10 mouse cellular contexts compared by ENCODE assay signal in genomic region chr4:53110356-53110755, GRCm38 (mm10). TPM values are rescaled to one million over a fixed set of nuclear protein-coding genes. Genes with fewer than 3 reads are reported as not detected.
A peak's percentile ranks its signal among the peaks of the same experiment; 100 is the strongest.
DNase-seq lines count a peak whose midpoint lies in the region; ATAC-seq and TF ChIP-seq lines count a peak whose summit lies in the region.
"Had no signal": no experiment of that assay in that cellular context is flagged by ENCODE, and none has a peak within 500 bp of the region (broad histone marks: within the 10 kb centered on the region; RNA-seq: fewer than 3 reads in every experiment).

No protein-coding gene starts in this region.

- H3K9ac ChIP-seq in forebrain, embryonic 13.5 days = no peak overlapping the region
- H3K9ac ChIP-seq in forebrain, embryonic 11.5 days (ENCODE audit: low read length) = no peak overlapping the region
- no peak overlapping the region for H3K9ac ChIP-seq in liver, postnatal 0 days (replicated peaks)
- no peak overlapping the region for H3K9ac ChIP-seq in liver, embryonic 11.5 days (ENCODE audit: low read depth, low read length)
- H3K9ac ChIP-seq: embryonic facial prominence, embryonic 13.5 days; stomach, embryonic 15.5 days had no signal

- H3K9me3 ChIP-seq in forebrain, embryonic 13.5 days (replicated peaks) = no peaks in the 10 kb centered on the region
- H3K9me3 ChIP-seq in forebrain, embryonic 11.5 days (ENCODE audit: control insufficient read depth, low read length) = no peaks in the 10 kb centered on the region
- no peaks in the 10 kb centered on the region for H3K9me3 ChIP-seq in liver, postnatal 0 days (ENCODE audit: low read length)
- H3K9me3 ChIP-seq in liver, embryonic 11.5 days (ENCODE audit: control insufficient read depth, low read length) = no peaks in the 10 kb centered on the region
- H3K9me3 ChIP-seq: embryonic facial prominence, embryonic 13.5 days; stomach, embryonic 15.5 days had no signal

- peaks cover 5% of the 10 kb centered on the region for H3K4me1 ChIP-seq in forebrain, embryonic 13.5 days
- H3K4me1 ChIP-seq in forebrain, embryonic 11.5 days (replicated peaks; ENCODE audit: control insufficient read depth, insufficient read depth, low read length) = no peaks in the 10 kb centered on the region
- H3K4me1 ChIP-seq in liver, postnatal 0 days (ENCODE audit: insufficient read depth) = peaks cover 10% of the 10 kb centered on the region
- H3K4me1 ChIP-seq in liver, embryonic 11.5 days (replicated peaks; ENCODE audit: control insufficient read depth, insufficient read depth, low read length) = 0 out of 2 replicates have a peak, but pooled peaks cover 3% of the 10 kb centered on the region

- peaks cover 6% of the 10 kb centered on the region; the same call in 1 of the 2 replicates for H3K36me3 ChIP-seq in forebrain, embryonic 13.5 days (ENCODE audit: poor library complexity, severe bottlenecking)
- no peaks in the 10 kb centered on the region for H3K36me3 ChIP-seq in forebrain, embryonic 11.5 days (ENCODE audit: control insufficient read depth, insufficient read depth, low read length)
- peaks cover 41% of the 10 kb centered on the region for H3K36me3 ChIP-seq in liver, postnatal 0 days (replicated peaks; ENCODE audit: insufficient read depth, low read length)
- H3K36me3 ChIP-seq in liver, embryonic 11.5 days (ENCODE audit: control insufficient read depth, insufficient read depth, low read length) = no peaks in the 10 kb centered on the region; the same call in 1 of the 2 replicates
- H3K36me3 ChIP-seq: stomach, embryonic 15.5 days had no signal

- no peak overlapping the region for H3K4me2 ChIP-seq in forebrain, embryonic 13.5 days
- no peak overlapping the region for H3K4me2 ChIP-seq in forebrain, embryonic 11.5 days (ENCODE audit: low read depth, low read length, severe bottlenecking)
- H3K4me2 ChIP-seq in liver, postnatal 0 days (ENCODE audit: low read depth, low read length) = no peak overlapping the region
- no peak overlapping the region for H3K4me2 ChIP-seq in liver, embryonic 11.5 days
- H3K4me2 ChIP-seq: embryonic facial prominence, embryonic 13.5 days; stomach, embryonic 15.5 days had no signal

- H3K4me3 ChIP-seq in forebrain, embryonic 13.5 days = no peak overlapping the region
- no peak overlapping the region for H3K4me3 ChIP-seq in forebrain, embryonic 11.5 days (ENCODE audit: low read depth, low read length)
- no peak overlapping the region for H3K4me3 ChIP-seq in liver, postnatal 0 days (ENCODE audit: low read depth, low read length)
- no peak overlapping the region for H3K4me3 ChIP-seq in liver, embryonic 11.5 days (ENCODE audit: low read depth, low read length)
- H3K4me3 ChIP-seq: embryonic facial prominence, embryonic 13.5 days; stomach, embryonic 15.5 days had no signal

- no peaks in the 10 kb centered on the region for H3K27me3 ChIP-seq in forebrain, embryonic 13.5 days
- H3K27me3 ChIP-seq in forebrain, embryonic 11.5 days (ENCODE audit: control insufficient read depth, insufficient read depth, low read length) = no peaks in the 10 kb centered on the region
- no peaks in the 10 kb centered on the region for H3K27me3 ChIP-seq in liver, postnatal 0 days (ENCODE audit: insufficient read depth, low read length)
- no peaks in the 10 kb centered on the region for H3K27me3 ChIP-seq in liver, embryonic 11.5 days (replicated peaks; ENCODE audit: control insufficient read depth, insufficient read depth, low read length)
- H3K27me3 ChIP-seq: embryonic facial prominence, embryonic 13.5 days; stomach, embryonic 15.5 days had no signal

- no peak overlapping the region for H3K27ac ChIP-seq in forebrain, embryonic 13.5 days
- H3K27ac ChIP-seq in forebrain, embryonic 11.5 days (ENCODE audit: low read depth, low read length) = no peak overlapping the region
- no peak overlapping the region for H3K27ac ChIP-seq in liver, postnatal 0 days (ENCODE audit: low read depth)
- H3K27ac ChIP-seq in liver, embryonic 11.5 days (ENCODE audit: low read depth, low read length) = no peak overlapping the region
- H3K27ac ChIP-seq: embryonic facial prominence, embryonic 13.5 days; stomach, embryonic 15.5 days had no signal

- no peak for TF ChIP-seq EP300 in liver, postnatal 0 days (IDR thresholded peaks at IDR 0.05; ENCODE audit: low read depth)

- TF ChIP-seq CTCF in liver, postnatal 0 days (IDR thresholded peaks at IDR 0.05; ENCODE audit: low read depth) = peak; percentile 70

- 29% methylated on average over 5 of the region's 5 CpGs for WGBS in forebrain, embryonic 13.5 days
- WGBS in forebrain, embryonic 11.5 days = 37% methylated on average over 5 of the region's 5 CpGs
- 34% methylated on average over 5 of the region's 5 CpGs for WGBS in liver, postnatal 0 days (ENCODE audit: insufficient replicate concordance)
- WGBS in liver, embryonic 11.5 days = 33% methylated on average over 5 of the region's 5 CpGs

- ATAC-seq in forebrain, embryonic 13.5 days = peak; percentile 50; the same call in 1 of the 2 replicates
- ATAC-seq in forebrain, embryonic 11.5 days (replicated peaks; ENCODE audit: low FRiP score) = no peak
- no peak for ATAC-seq in liver, postnatal 0 days
- no peak for ATAC-seq in liver, embryonic 11.5 days (replicated peaks; ENCODE audit: low FRiP score)
- ATAC-seq in megakaryocyte progenitor cell, adult 5-6 weeks (replicated peaks; ENCODE audit: poor library complexity) = 0 out of 2 replicates have a peak, but pooled peaks have one; percentile 29

- DNase-seq in forebrain, embryonic 11.5 days (ENCODE audit: low spot score) = no peak
- DNase-seq in liver, postnatal 0 days = no peak
- no peak for DNase-seq in liver, embryonic 11.5 days (ENCODE audit: low spot score)
- DNase-seq in adipocyte (ENCODE audit: low spot score) = peak; percentile 62
- DNase-seq in urinary bladder, postnatal 36 days (ENCODE audit: low spot score in 2 of 2) = no peak
- no peak for DNase-seq in spleen, postnatal 10 days (ENCODE audit: low spot score in 2 of 2)

RNA-seq across cellular contexts. Expression of gene Abca1, which starts 49.3 kb away (rescaled TPM):
- 6.1 and 6.7 TPM in 2 replicates for polyA plus RNA-seq in forebrain, embryonic 13.5 days (2015; fragmentation: Nextera tagmentation; extraction: Ambion mirVana)
- 5.0 and 5.6 TPM in 2 replicates for polyA plus RNA-seq in forebrain, embryonic 11.5 days (2014; fragmentation: Nextera tagmentation; extraction: Ambion mirVana)
- polyA plus RNA-seq in liver, postnatal 0 days (2015; fragmentation: Nextera tagmentation; extraction: Ambion mirVana) = 9.9 and 11.0 TPM in 2 replicates
- 16.3 and 17.5 TPM in 2 replicates for polyA plus RNA-seq in liver, embryonic 11.5 days (2014; fragmentation: Nextera tagmentation; extraction: Ambion mirVana)
- total RNA-seq in megakaryocyte progenitor cell, adult 5-6 weeks (2015) = 1.2 and 1.8 TPM in 2 replicates
- total RNA-seq in megakaryocyte progenitor cell, adult 5-6 weeks (2017) = 1.8 and 1.9 TPM in 2 replicates

Comparison
In these comparisons a context has a peak if more than half of its experiments do, and no peak if none do; other contexts are left out.
1. ATAC-seq: peak in forebrain, embryonic 13.5 days (single experiment) and megakaryocyte progenitor cell, adult 5-6 weeks (single experiment); none in forebrain, embryonic 11.5 days (single experiment), liver, postnatal 0 days (single experiment) and liver, embryonic 11.5 days (single experiment).